8 mouse cellular contexts compared by ENCODE assay signal in the genomic region with DNA sequence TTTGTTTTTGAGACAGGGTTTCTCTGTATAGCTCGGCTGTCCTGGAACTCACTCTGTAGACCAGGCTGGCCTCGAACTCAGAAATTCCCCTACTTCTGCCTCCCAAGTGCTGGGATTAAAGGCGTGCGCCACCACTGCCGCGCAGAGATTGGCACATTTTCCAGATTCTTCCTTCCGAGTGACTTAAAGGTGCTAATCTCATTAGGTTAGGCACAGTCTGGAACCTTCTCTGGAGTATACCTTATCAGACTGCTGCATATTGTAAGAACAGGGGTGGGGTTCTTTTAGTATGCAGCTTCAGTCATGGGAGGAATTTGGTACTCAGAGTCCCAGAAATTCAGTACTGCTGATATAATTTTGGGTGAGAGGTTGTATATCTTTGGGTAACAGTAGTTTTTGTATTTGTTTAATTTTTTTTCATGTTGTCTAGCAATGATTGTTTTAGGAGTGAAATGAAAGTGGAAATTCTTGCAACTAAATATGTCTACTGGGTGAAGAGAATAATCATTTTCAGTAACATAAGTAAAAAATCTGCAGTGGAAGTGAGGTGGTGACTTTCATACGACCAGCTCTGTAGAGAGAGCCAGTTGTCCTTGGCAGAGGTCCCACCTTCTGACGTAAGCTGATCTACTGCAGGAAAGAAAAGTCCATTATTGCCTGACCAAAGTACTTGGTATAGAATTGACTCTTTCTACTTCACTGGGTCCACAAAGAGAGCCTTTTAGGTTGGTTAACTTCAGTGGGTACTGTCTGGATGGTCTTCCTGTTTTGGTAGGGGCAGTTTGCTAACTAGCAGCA. TPM values are rescaled to one million over a fixed set of nuclear protein-coding genes. Genes with fewer than 3 reads are reported as not detected.
A peak's percentile ranks its signal among the peaks of the same experiment; 100 is the strongest.
DNase-seq lines count a peak whose midpoint lies in the region; ATAC-seq and TF ChIP-seq lines count a peak whose summit lies in the region.

No protein-coding gene starts in this region.

- no peaks in the 10 kb centered on the region for H3K27me3 ChIP-seq in heart, embryonic 10.5 days (ENCODE audit: insufficient read depth, poor library complexity, severe bottlenecking)
- peaks cover 20% of the 10 kb centered on the region for H3K27me3 ChIP-seq in liver, embryonic 16.5 days (ENCODE audit: control insufficient read depth, insufficient read depth, low read depth, low read length)
- no peaks in the 10 kb centered on the region for H3K27me3 ChIP-seq in stomach, postnatal 0 days (ENCODE audit: control insufficient read depth, insufficient read depth, low read length)

- no peak overlapping the region for H3K27ac ChIP-seq in heart, embryonic 10.5 days
- H3K27ac ChIP-seq in liver, embryonic 16.5 days (ENCODE audit: low read length): peak overlapping the region; percentile 61; the same call in 1 of the 2 replicates
- peak overlapping the region; percentile 61 for H3K27ac ChIP-seq in stomach, postnatal 0 days (replicated peaks)

- peaks cover 36% of the 10 kb centered on the region for H3K4me1 ChIP-seq in heart, embryonic 10.5 days
- H3K4me1 ChIP-seq in liver, embryonic 16.5 days (ENCODE audit: control insufficient read depth, low read depth, low read length): peaks cover 9% of the 10 kb centered on the region
- H3K4me1 ChIP-seq in stomach, postnatal 0 days (replicated peaks; ENCODE audit: control insufficient read depth, insufficient read depth): peaks cover 6% of the 10 kb centered on the region; the same call in 1 of the 2 replicates

- no peak for TF ChIP-seq EP300 in stomach, postnatal 0 days (optimal IDR thresholded peaks at IDR 0.05)

- H3K9ac ChIP-seq in liver, embryonic 16.5 days (ENCODE audit: low read depth, low read length): no peak overlapping the region
- no peak overlapping the region for H3K9ac ChIP-seq in stomach, postnatal 0 days (ENCODE audit: low read length)

- H3K4me2 ChIP-seq in liver, embryonic 16.5 days (ENCODE audit: low read depth, low read length): no peak overlapping the region
- no peak overlapping the region for H3K4me2 ChIP-seq in stomach, postnatal 0 days (replicated peaks; ENCODE audit: low read depth)

- TF ChIP-seq CTCF in stomach, postnatal 0 days (IDR thresholded peaks at IDR 0.05; ENCODE audit: low read depth): no peak

- no peaks in the 10 kb centered on the region for H3K9me3 ChIP-seq in heart, embryonic 10.5 days
- no peaks in the 10 kb centered on the region for H3K9me3 ChIP-seq in liver, embryonic 16.5 days (replicated peaks; ENCODE audit: control insufficient read depth, low read length)
- no peaks in the 10 kb centered on the region for H3K9me3 ChIP-seq in stomach, postnatal 0 days (ENCODE audit: control insufficient read depth, low read length)

- intact Hi-C loops in gastrocnemius, postnatal 14 days (cut with DNase I; ENCODE audit: low total_unique reads): no loop called here

- no peak overlapping the region for H3K4me3 ChIP-seq in heart, embryonic 10.5 days
- H3K4me3 ChIP-seq in liver, embryonic 16.5 days (ENCODE audit: low read depth, low read length): no peak overlapping the region
- H3K4me3 ChIP-seq in stomach, postnatal 0 days (ENCODE audit: low read depth, low read length): no peak overlapping the region

- WGBS in heart, embryonic 10.5 days: 57% methylated on average over 9 of the region's 9 CpGs
- 40% methylated on average over 9 of the region's 9 CpGs for WGBS in liver, embryonic 16.5 days (ENCODE audit: insufficient replicate concordance)
- 55% methylated on average over 9 of the region's 9 CpGs for WGBS in stomach, postnatal 0 days

- peak; percentile 75 for ATAC-seq in liver, embryonic 16.5 days (ENCODE audit: low read depth)
- peak; percentile 74 for ATAC-seq in stomach, postnatal 0 days (ENCODE audit: low FRiP score, low TSS enrichment)

- peak; percentile 98 for DNase-seq in heart, adult 11 months
- DNase-seq in heart, embryonic 10.5 days (ENCODE audit: low spot score): no peak
- DNase-seq in adrenal gland, postnatal 4 days (ENCODE audit: low spot score in 2 of 2): peak; percentile 38 to 50
- DNase-seq in gastrocnemius, postnatal 14 days: peak; percentile 68
- peak; percentile 85 for DNase-seq in kidney, adult 18-20 months
- DNase-seq in stomach, postnatal 0 days (ENCODE audit: low spot score): peak; percentile 73
- no peak for DNase-seq in embryo, embryonic 10 days (ENCODE audit: low spot score)

- H3K36me3 ChIP-seq in heart, embryonic 10.5 days: peaks cover 51% of the 10 kb centered on the region
- no peaks in the 10 kb centered on the region for H3K36me3 ChIP-seq in liver, embryonic 16.5 days (ENCODE audit: control insufficient read depth, insufficient read depth)
- 0 out of 2 replicates have a peak, but pooled peaks cover 4% of the 10 kb centered on the region for H3K36me3 ChIP-seq in stomach, postnatal 0 days (ENCODE audit: control insufficient read depth, insufficient read depth, low read length)

RNA-seq across cellular contexts. Expression of gene Sptan1, which starts 6.7 kb away (rescaled TPM):
- polyA plus RNA-seq in heart, embryonic 10.5 days (2016; fragmentation: Nextera tagmentation; extraction: Ambion mirVana): 103 and 116 TPM in 2 replicates
- total RNA-seq in adrenal gland, postnatal 4 days (2021): 100 to 1,000 TPM; 230 to 284 TPM
- total RNA-seq in gastrocnemius, postnatal 14 days (2021): 10 to 100 TPM; 90.6 to 96.0 TPM
- 15.9 and 19.7 TPM in 2 replicates for polyA plus RNA-seq in liver, embryonic 16.5 days (2015; fragmentation: Nextera tagmentation; extraction: Ambion mirVana)
- polyA plus RNA-seq in stomach, postnatal 0 days (2015; fragmentation: Nextera tagmentation; extraction: Ambion mirVana): 44.2 and 48.3 TPM in 2 replicates

RNA-seq across cellular contexts. Expression of gene Gle1, which starts 36.8 kb away (rescaled TPM):
- 50.0 and 61.3 TPM in 2 replicates for polyA plus RNA-seq in heart, embryonic 10.5 days (2016; fragmentation: Nextera tagmentation; extraction: Ambion mirVana)
- 10 to 100 TPM; 41.4 to 44.6 TPM for total RNA-seq in adrenal gland, postnatal 4 days (2021)
- 10 to 100 TPM; 17.5 to 20.2 TPM for total RNA-seq in gastrocnemius, postnatal 14 days (2021)
- polyA plus RNA-seq in liver, embryonic 16.5 days (2015; fragmentation: Nextera tagmentation; extraction: Ambion mirVana): 23.8 and 25.9 TPM in 2 replicates
- 22.7 and 24.1 TPM in 2 replicates for polyA plus RNA-seq in stomach, postnatal 0 days (2015; fragmentation: Nextera tagmentation; extraction: Ambion mirVana)

Comparison
In these comparisons a context has a peak if more than half of its experiments do, and no peak if none do; other contexts are left out.
1. DNase-seq: peak in heart, adult 11 months (single experiment), adrenal gland, postnatal 4 days (2 of 2), gastrocnemius, postnatal 14 days (single experiment), kidney, adult 18-20 months (single experiment) and stomach, postnatal 0 days (single experiment); none in heart, embryonic 10.5 days (single experiment) and embryo, embryonic 10 days (single experiment).